Mouse (Mus musculus) G1E (cell line): Measurements from ENCODE around the gene Gphn.

Experiments used
- CTCF ChIP-seq: IDR thresholded peaks from 2 replicates; pipeline ENCODE4 v1.5.1; 2012; ENCODE audit warnings: low read depth, low read length, inconsistent platforms, mixed read lengths
- GATA1 ChIP-seq: IDR thresholded peaks from 2 replicates; pipeline ENCODE4 v1.6.1; 2012; ENCODE audit warnings: borderline replicate concordance, low read length, inconsistent platforms, mixed read lengths
- GATA2 ChIP-seq: IDR thresholded peaks from 2 replicates; pipeline ENCODE4 v1.6.1; 2012; ENCODE audit warnings: low read depth, low read length, inconsistent platforms, borderline replicate concordance
- POLR2AphosphoS5 ChIP-seq: IDR thresholded peaks from 2 replicates; pipeline ENCODE4 v1.6.1; 2012; ENCODE audit warnings: low read depth, low read length, inconsistent platforms; ENCODE audit not compliant: insufficient replicate concordance
- TAL1 ChIP-seq: conservative IDR thresholded peaks from 2 replicates; pipeline ENCODE4 v1.6.1; 2012; ENCODE audit warnings: low read depth, low read length, inconsistent platforms, mixed read lengths

- no peak for TF ChIP-seq CTCF
- no peak for TF ChIP-seq GATA1
- no peak for TF ChIP-seq TAL1
- no peak for TF ChIP-seq POLR2AphosphoS5
- TF ChIP-seq GATA2, result no peak
These were observed 51.2 kb downstream of the Gphn start for GRCm38 (mm10) chr12:78277386-78277785.
